Comparison of ENCODE assay signal across 17 mouse cellular contexts in the genomic region with DNA sequence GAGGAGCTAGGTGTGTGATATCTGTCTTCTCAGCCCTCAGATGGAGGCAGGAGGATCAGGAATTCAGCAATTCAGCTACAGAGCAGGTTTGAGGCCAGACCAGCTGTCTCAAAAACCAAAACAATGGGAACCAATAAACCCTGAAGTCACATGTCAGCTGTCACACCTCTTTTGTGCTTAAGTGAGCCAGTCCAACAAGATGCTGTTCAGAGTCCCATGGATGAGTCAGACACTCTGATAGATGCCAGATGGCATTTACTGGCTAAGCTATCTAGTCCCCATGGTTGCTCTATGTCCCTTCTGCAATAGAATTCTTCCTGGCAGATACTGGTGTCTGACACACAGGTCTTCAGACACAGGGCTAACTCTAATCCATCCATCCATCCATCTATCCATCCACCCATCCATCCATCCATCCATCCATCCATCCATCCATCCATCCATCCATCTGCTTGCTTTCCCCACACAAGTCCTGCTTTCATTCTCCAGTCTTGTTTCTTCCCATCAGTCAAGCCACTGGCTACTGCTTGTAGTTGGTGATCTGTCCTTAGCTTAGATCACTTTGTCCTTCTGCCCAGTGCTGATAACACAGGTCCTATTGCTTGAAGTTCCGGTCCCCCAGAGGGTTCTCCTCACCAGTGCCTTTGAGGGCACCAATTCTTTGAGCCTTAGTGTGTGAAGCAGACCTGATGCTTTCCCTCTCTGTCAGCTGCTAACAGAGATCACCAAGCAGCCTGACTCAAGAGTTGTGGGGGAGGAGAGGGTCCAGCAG. TPM values are rescaled to one million over a fixed set of nuclear protein-coding genes. Genes with fewer than 3 reads are reported as not detected.
A peak's percentile ranks its signal among the peaks of the same experiment; 100 is the strongest.
DNase-seq lines count a peak whose midpoint lies in the region; ATAC-seq and TF ChIP-seq lines count a peak whose summit lies in the region.
"Had no signal": no experiment of that assay in that cellular context is flagged by ENCODE, and none has a peak within 500 bp of the region (broad histone marks: within the 10 kb centered on the region; RNA-seq: fewer than 3 reads in every experiment).

No protein-coding gene starts in this region.

- H3K27me3 ChIP-seq in heart, embryonic 12.5 days (replicated peaks) = 0 out of 2 replicates have a peak, but pooled peaks cover 3% of the 10 kb centered on the region
- H3K27me3 ChIP-seq in CH12.LX (replicated peaks) = peaks cover 16% of the 10 kb centered on the region
- no peaks in the 10 kb centered on the region for H3K27me3 ChIP-seq in midbrain, embryonic 16.5 days (ENCODE audit: control insufficient read depth, insufficient read depth, low read depth, low read length)
- H3K27me3 ChIP-seq: midbrain, embryonic 13.5 days; neural tube, embryonic 12.5 days had no signal

- H3K36me3 ChIP-seq in heart, embryonic 12.5 days = no peaks in the 10 kb centered on the region
- H3K36me3 ChIP-seq in CH12.LX (replicated peaks in 1 of 2; ENCODE audit: control insufficient read depth in 1 of 2, insufficient read depth in 1 of 2, low read length in 1 of 2) = no peaks in the 10 kb centered on the region
- no peaks in the 10 kb centered on the region for H3K36me3 ChIP-seq in midbrain, embryonic 16.5 days (ENCODE audit: control insufficient read depth, insufficient read depth, low read length)
- H3K36me3 ChIP-seq: embryonic facial prominence, embryonic 10.5 days; heart, embryonic 15.5 days; midbrain, embryonic 13.5 days; neural tube, embryonic 12.5 days had no signal

- in situ Hi-C loops in CH12.LX (cut with MboI; ENCODE audit: low pct_ligation_motif_present, low pct_unique_long_range_greater_than_20kb, low sequenced_read_pairs) = no loop called here

- peaks cover 6% of the 10 kb centered on the region; the same call in 1 of the 2 replicates for H3K9me3 ChIP-seq in heart, embryonic 12.5 days (replicated peaks)
- H3K9me3 ChIP-seq in CH12.LX (replicated peaks; ENCODE audit: low read length) = peaks cover 9% of the 10 kb centered on the region
- H3K9me3 ChIP-seq in midbrain, embryonic 16.5 days (replicated peaks; ENCODE audit: control insufficient read depth, low read length, poor library complexity, severe bottlenecking) = no peaks in the 10 kb centered on the region
- H3K9me3 ChIP-seq: heart, embryonic 15.5 days; midbrain, embryonic 13.5 days; neural tube, embryonic 12.5 days had no signal

- H3K4me2 ChIP-seq in heart, embryonic 12.5 days = no peak overlapping the region
- H3K4me2 ChIP-seq in CH12.LX (ENCODE audit: insufficient read depth, low read depth, poor library complexity, severe bottlenecking) = peak overlapping the region; percentile 79
- H3K4me2 ChIP-seq in midbrain, embryonic 16.5 days (ENCODE audit: low read length) = no peak overlapping the region
- H3K4me2 ChIP-seq: heart, embryonic 15.5 days; midbrain, embryonic 13.5 days; neural tube, embryonic 12.5 days had no signal

- H3K4me1 ChIP-seq in heart, embryonic 12.5 days (replicated peaks) = no peaks in the 10 kb centered on the region
- H3K4me1 ChIP-seq in CH12.LX (ENCODE audit: control insufficient read depth in 1 of 2, insufficient read depth in 2 of 2) = peaks cover 31 to 47% of the 10 kb centered on the region in 2 experiments
- H3K4me1 ChIP-seq in midbrain, embryonic 16.5 days (ENCODE audit: control insufficient read depth, insufficient read depth, low read length) = no peaks in the 10 kb centered on the region
- H3K4me1 ChIP-seq: embryonic facial prominence, embryonic 10.5 days; heart, embryonic 15.5 days; midbrain, embryonic 13.5 days; neural tube, embryonic 12.5 days had no signal

- TF ChIP-seq CTCF in CH12.LX (conservative IDR thresholded peaks at IDR 0.05 in 1 of 2, IDR thresholded peaks at IDR 0.05 in 1 of 2; ENCODE audit: low read depth in 2 of 2, low read length in 2 of 2) = no peak

- no peak overlapping the region for H3K27ac ChIP-seq in heart, embryonic 12.5 days (ENCODE audit: poor library complexity, severe bottlenecking)
- H3K27ac ChIP-seq in CH12.LX (ENCODE audit: insufficient read depth, low read depth) = peak overlapping the region; percentile 53; the same call in 1 of the 2 replicates
- no peak overlapping the region for H3K27ac ChIP-seq in midbrain, embryonic 16.5 days (ENCODE audit: low read length)
- H3K27ac ChIP-seq: embryonic facial prominence, embryonic 10.5 days; heart, embryonic 15.5 days; macrophage; midbrain, embryonic 13.5 days; neural tube, embryonic 12.5 days had no signal

- TF ChIP-seq EP300 in CH12.LX (IDR thresholded peaks at IDR 0.05; ENCODE audit: low read length) = no peak

- H3K9ac ChIP-seq in heart, embryonic 12.5 days = no peak overlapping the region
- no peak overlapping the region for H3K9ac ChIP-seq in CH12.LX (ENCODE audit: insufficient read depth, low read depth)
- no peak overlapping the region for H3K9ac ChIP-seq in midbrain, embryonic 16.5 days (ENCODE audit: low read depth, low read length)
- H3K9ac ChIP-seq: heart, embryonic 15.5 days; midbrain, embryonic 13.5 days; neural tube, embryonic 12.5 days had no signal

- DNase-seq in heart, adult 8-10 months (ENCODE audit: low spot score) = no peak
- DNase-seq in 3T3-L1 (ENCODE audit: low read depth, low spot score) (peak; percentile 82), CH12.LX (ENCODE audit: extremely low read depth) (no peak)
- no peak for DNase-seq in retina, embryonic 14.5 days (ENCODE audit: low spot score)
- DNase-seq in spleen, adult 18-20 months = no peak
- DNase-seq: gastrocnemius, postnatal 36 days; kidney, adult 9 months; thymus, adult 18-20 months had no signal

- no peaks in the 10 kb centered on the region for H3K79me2 ChIP-seq in CH12.LX (replicated peaks; ENCODE audit: control insufficient read depth, extremely low read depth, insufficient read depth, poor library complexity, severe bottlenecking)

- dilution Hi-C loops in CH12.LX (cut with MboI; ENCODE audit: extremely low pct_ligation_motif_present, extremely low pct_unique_long_range_greater_than_20kb, low sequenced_read_pairs) = no loop called here

- peak; percentile 59 for ATAC-seq in heart, embryonic 12.5 days (ENCODE audit: insufficient number of reproducible peaks, low FRiP score)
- peak; percentile 53 for ATAC-seq in erythroblast, adult 5-6 weeks (replicated peaks; ENCODE audit: low FRiP score, poor library complexity, severe bottlenecking)
- no peak for ATAC-seq in midbrain, embryonic 16.5 days
- ATAC-seq: inflammation-experienced regulatory T-cells, adult 6 months; midbrain, embryonic 13.5 days had no signal

- H3K4me3 ChIP-seq in heart, embryonic 12.5 days = no peak overlapping the region
- H3K4me3 ChIP-seq in CH12.LX (replicated peaks in 1 of 3; ENCODE audit: low read depth in 2 of 3, low read length in 2 of 3, poor library complexity in 1 of 3) = no peak overlapping the region
- no peak overlapping the region for H3K4me3 ChIP-seq in midbrain, embryonic 16.5 days (ENCODE audit: low read depth, low read length)
- H3K4me3 ChIP-seq: embryonic facial prominence, embryonic 10.5 days; heart, embryonic 15.5 days; midbrain, embryonic 13.5 days; neural tube, embryonic 12.5 days had no signal

- 61% methylated on average over 1 of the region's 1 CpGs for WGBS in heart, embryonic 12.5 days
- WGBS in midbrain, embryonic 16.5 days = 91% methylated on average over 1 of the region's 1 CpGs

- TF ChIP-seq RAD21 in CH12.LX (IDR thresholded peaks at IDR 0.05; ENCODE audit: low read depth, low read length) = no peak

- no peak for TF ChIP-seq POLR2A in CH12.LX (IDR thresholded peaks at IDR 0.05; ENCODE audit: low read depth, low read length)

TF ChIP-seq in CH12.LX, 34 proteins besides CTCF, POLR2A, EP300 and RAD21 (continues in another document):
- no peak for TF ChIP-seq MEF2A (IDR thresholded peaks at IDR 0.05; ENCODE audit: borderline replicate concordance, low read depth, low read length)

RNA-seq across cellular contexts. Expression of a gene that starts 9.7 kb away (rescaled TPM):
- polyA plus RNA-seq in heart, embryonic 12.5 days (2016; fragmentation: Nextera tagmentation; extraction: Ambion mirVana) = 1.7 and 1.8 TPM in 2 replicates
- total RNA-seq in heart, adult 8-10 months (2022) = under 1 TPM in 1 of 4 experiments, not detected in 3; 0.16 TPM
- total RNA-seq in CH12.LX (2012; rRNA removed) (9.0 and 16.3 TPM in 2 replicates), CH12.LX (2014; rRNA removed) (1.3 and 1.4 TPM in 2 replicates)
- 3.3 and 4.8 TPM in 2 replicates for polyA plus RNA-seq in CH12.LX (2012; ENCODE audit: insufficient read length, low read depth)
- total RNA-seq in erythroblast, adult 5-6 weeks (2015; ENCODE audit: low replicate concordance) = 3.1 TPM in 1 of 2 replicates, not detected in the other
- 2.7 and 7.5 TPM in 2 replicates for total RNA-seq in erythroblast, adult 5-6 weeks (2017; ENCODE audit: low replicate concordance)
- polyA plus RNA-seq in midbrain, embryonic 16.5 days (2015; fragmentation: Nextera tagmentation; extraction: Ambion mirVana) = 151 and 155 TPM in 2 replicates
- total RNA-seq: gastrocnemius, postnatal 36 days had no signal

RNA-seq across cellular contexts. Expression of a gene that starts 17.5 kb away (rescaled TPM):
- 114 and 116 TPM in 2 replicates for polyA plus RNA-seq in heart, embryonic 12.5 days (2016; fragmentation: Nextera tagmentation; extraction: Ambion mirVana)
- total RNA-seq in heart, adult 8-10 months (2022) = 1 to 10 TPM in 2 of 4 experiments, under 1 TPM in 2; 0.19 to 4.5 (median 1.5) TPM
- total RNA-seq in CH12.LX (2012; rRNA removed) (0.08 TPM in 1 of 2 replicates, not detected in the other), CH12.LX (2014; rRNA removed) (0.04 TPM in 1 of 2 replicates, not detected in the other)
- not detected in 2 replicates for polyA plus RNA-seq in CH12.LX (2012; ENCODE audit: insufficient read length, low read depth)
- total RNA-seq in erythroblast, adult 5-6 weeks (2015; ENCODE audit: low replicate concordance) = 4,977 and 5,433 TPM in 2 replicates
- total RNA-seq in erythroblast, adult 5-6 weeks (2017; ENCODE audit: low replicate concordance) = 6,454 and 7,565 TPM in 2 replicates
- 2.3 and 3.5 TPM in 2 replicates for polyA plus RNA-seq in midbrain, embryonic 16.5 days (2015; fragmentation: Nextera tagmentation; extraction: Ambion mirVana)
- polyA plus RNA-seq: macrophage had no signal

RNA-seq across cellular contexts. Expression of a gene that starts 24.2 kb away (rescaled TPM):
- 253 and 260 TPM in 2 replicates for polyA plus RNA-seq in heart, embryonic 12.5 days (2016; fragmentation: Nextera tagmentation; extraction: Ambion mirVana)
- total RNA-seq in heart, adult 8-10 months (2022) = 100 to 1,000 TPM; 174 to 204 (median 197) TPM
- 169 and 199 TPM in 2 replicates for total RNA-seq in CH12.LX (2012; rRNA removed)
- total RNA-seq in CH12.LX (2014; rRNA removed) = 108 and 112 TPM in 2 replicates
- 198 and 226 TPM in 2 replicates for polyA plus RNA-seq in CH12.LX (2012; ENCODE audit: insufficient read length, low read depth)
- total RNA-seq in erythroblast, adult 5-6 weeks (2015; ENCODE audit: low replicate concordance) = 461 and 462 TPM in 2 replicates
- 236 and 290 TPM in 2 replicates for total RNA-seq in erythroblast, adult 5-6 weeks (2017; ENCODE audit: low replicate concordance)
- polyA plus RNA-seq in midbrain, embryonic 16.5 days (2015; fragmentation: Nextera tagmentation; extraction: Ambion mirVana) = 144 and 150 TPM in 2 replicates

RNA-seq across cellular contexts. Expression of a gene that starts 46.6 kb away (rescaled TPM):
- polyA plus RNA-seq in heart, embryonic 12.5 days (2016; fragmentation: Nextera tagmentation; extraction: Ambion mirVana) = 189 and 191 TPM in 2 replicates
- total RNA-seq in heart, adult 8-10 months (2022) = 10 to 100 TPM; 76.5 to 84.8 (median 79.6) TPM
- 106 and 165 TPM in 2 replicates for total RNA-seq in CH12.LX (2012; rRNA removed)
- total RNA-seq in CH12.LX (2014; rRNA removed) = 63.7 and 80.6 TPM in 2 replicates
- polyA plus RNA-seq in CH12.LX (2012; ENCODE audit: insufficient read length, low read depth) = 420 and 453 TPM in 2 replicates
- total RNA-seq in erythroblast, adult 5-6 weeks (2015; ENCODE audit: low replicate concordance) = 85.7 and 90.1 TPM in 2 replicates
- total RNA-seq in erythroblast, adult 5-6 weeks (2017; ENCODE audit: low replicate concordance) = 26.3 and 56.1 TPM in 2 replicates
- 65.2 and 75.8 TPM in 2 replicates for polyA plus RNA-seq in midbrain, embryonic 16.5 days (2015; fragmentation: Nextera tagmentation; extraction: Ambion mirVana)

Comparison
In these comparisons a context has a peak if more than half of its experiments do, and no peak if none do; other contexts are left out.
1. RNA of a gene that starts 17.5 kb away (total RNA-seq): 4,977 to 7,565 TPM in erythroblast, adult 5-6 weeks; 0.19 to 4.5 TPM in heart, adult 8-10 months and 0.04 to 0.08 TPM in CH12.LX; every median in the first group is over 100 times any median in the second.